Mouse (Mus musculus): ENCODE results near the gene Apip.
A peak's percentile ranks its signal among the peaks of the same experiment; 100 is the strongest.

Gene Apip

GRCm38 (mm10) chr2:103073219-103073982, at the start of gene Apip, which contains the start of gene Pdhx:
Apip (plus strand) TSS chr2:103073675.
Pdhx (minus strand) TSS chr2:103073513.
- DNase-seq = peak; percentile 100

- DNase-seq = no peak
These were observed 35.6 kb upstream of the Apip start for GRCm38 (mm10) chr2:103037831-103038230.

- no peak for DNase-seq
These were observed 32.6 kb upstream of the Apip start for GRCm38 (mm10) chr2:103040896-103041295.

- no peak for DNase-seq
These were observed 28.2 kb upstream of the Apip start for GRCm38 (mm10) chr2:103045286-103045685.

GRCm38 (mm10) chr2:103051937-103052893, 21.3 kb upstream of the Apip start:
- DNase-seq = no peak

- no peak for DNase-seq
These were observed 17.7 kb upstream of the Apip start for GRCm38 (mm10) chr2:103055820-103056219.

- no peak for DNase-seq
These were observed 15.2 kb upstream of the Apip start for GRCm38 (mm10) chr2:103058266-103058665.

- no peak for DNase-seq
These were observed 10.6 kb upstream of the Apip start for GRCm38 (mm10) chr2:103062865-103063264.

- no peak for DNase-seq
These were observed 6.6 kb upstream of the Apip start for GRCm38 (mm10) chr2:103066683-103067551.

GRCm38 (mm10) chr2:103067552-103068207, 5.8 kb upstream of the Apip start:
- no peak for DNase-seq

GRCm38 (mm10) chr2:103068602-103069001, 4.9 kb upstream of the Apip start:
- DNase-seq = no peak

GRCm38 (mm10) chr2:103069752-103070405, 3.6 kb upstream of the Apip start:
- DNase-seq = no peak

- no peak for DNase-seq
These were observed 2.9 kb upstream of the Apip start for GRCm38 (mm10) chr2:103070586-103070985.

GRCm38 (mm10) chr2:103081117-103081516, 7.6 kb downstream of the Apip start:
- DNase-seq = no peak

- no peak for DNase-seq
These were observed 8.2 kb downstream of the Apip start for GRCm38 (mm10) chr2:103081706-103082105.

GRCm38 (mm10) chr2:103082853-103083252, 9.4 kb downstream of the Apip start:
- no peak for DNase-seq

GRCm38 (mm10) chr2:103084451-103084850, 11.0 kb downstream of the Apip start:
- no peak for DNase-seq

GRCm38 (mm10) chr2:103085633-103086032, 12.2 kb downstream of the Apip start:
- no peak for DNase-seq

GRCm38 (mm10) chr2:103086432-103086831, 13.0 kb downstream of the Apip start:
- no peak for DNase-seq

- DNase-seq = no peak
These were observed 14.6 kb downstream of the Apip start for GRCm38 (mm10) chr2:103088099-103088498.

GRCm38 (mm10) chr2:103089521-103089920, 16.0 kb downstream of the Apip start:
- DNase-seq = no peak

GRCm38 (mm10) chr2:103102595-103102994, 29.1 kb downstream of the Apip start:
- no peak for DNase-seq

Measured in right cerebral cortex, postnatal 14 days (tissue).